Mouse (Mus musculus) forebrain, embryonic 14.5 days (tissue): ENCODE data around the gene Gli2. TPM values are rescaled to one million over a fixed set of nuclear protein-coding genes. Genes with fewer than 3 reads are reported as not detected.
A peak's percentile ranks its signal among the peaks of the same experiment; 100 is the strongest.

Source experiments
- ATAC-seq: fragments of 200-750 bp; cut with Nextera tagmentation; 2 replicates; pipeline ENCODE4 v1.8.0; 2017; ENCODE audit warnings: mild to moderate bottlenecking, moderate library complexity
- DNase-seq: peaks from one replicate; pipeline ENCODE4 v3.0.0-alpha.2; 2015; ENCODE audit warnings: low spot score
- H3K27ac ChIP-seq: fragments of 300-500 bp; sonication (generic); 2 replicates; pipeline ENCODE4 v1.5.1; 2014; ENCODE audit warnings: low read depth, mild to moderate bottlenecking, control low read depth, low read length, moderate library complexity
- H3K27me3 ChIP-seq: fragments of 300-500 bp; sonication (generic); replicated peaks from 2 replicates; pipeline ENCODE4 v1.6.1; 2014; ENCODE audit warnings: low read length, control low read depth, mixed read lengths; ENCODE audit not compliant: control insufficient read depth, insufficient read depth
- H3K36me3 ChIP-seq: fragments of 300-500 bp; sonication (generic); 2 replicates; pipeline ENCODE4 v1.6.1; 2014; ENCODE audit warnings: low read length, control low read depth; ENCODE audit not compliant: control insufficient read depth, insufficient read depth
- H3K4me1 ChIP-seq: fragments of 300-500 bp; sonication (generic); 2 replicates; pipeline ENCODE4 v1.6.1; 2014; ENCODE audit warnings: antibody characterized with exemption, low read length, control low read depth; ENCODE audit not compliant: control insufficient read depth, insufficient read depth
- H3K4me2 ChIP-seq: fragments of 300-500 bp; sonication (generic); 2 replicates; pipeline ENCODE4 v1.6.1; 2014; ENCODE audit warnings: mild to moderate bottlenecking, control low read depth, low read length
- H3K4me3 ChIP-seq: fragments of 300-500 bp; sonication (generic); 2 replicates; pipeline ENCODE4 v1.5.1; 2014; ENCODE audit warnings: low read depth, low read length, control low read depth
- H3K9ac ChIP-seq: fragments of 300-500 bp; sonication (generic); 2 replicates; pipeline ENCODE4 v1.6.1; 2014; ENCODE audit warnings: mild to moderate bottlenecking, low read length, control low read depth, moderate library complexity
- H3K9me3 ChIP-seq: fragments of 300-500 bp; sonication (generic); replicated peaks from 2 replicates; pipeline ENCODE4 v1.6.1; 2016; ENCODE audit warnings: low read length, control low read depth, mixed read lengths; ENCODE audit not compliant: control insufficient read depth
- WGBS: fragments of 180-500 bp; shearing (Covaris S2); extraction: QIAGEN DNeasy Blood & Tissue Kit; methylation state at CpG from one replicate; pipeline ENCODE4 v1.1.7; 2014; 5-methylcytosine and 5-hydroxymethylcytosine counted together
- polyA plus RNA-seq: library from polyadenylated mRNA; unstranded; fragments of >200 nt; fragmentation: Nextera tagmentation; extraction: Ambion mirVana; gene quantifications from 2 replicates; pipeline ENCODE4 v1.2.1, GENCODE M21; 2014

Gli2 gene
- polyA plus RNA-seq, 1 experiment from 2014 or later: 3.3 TPM

DNA sequence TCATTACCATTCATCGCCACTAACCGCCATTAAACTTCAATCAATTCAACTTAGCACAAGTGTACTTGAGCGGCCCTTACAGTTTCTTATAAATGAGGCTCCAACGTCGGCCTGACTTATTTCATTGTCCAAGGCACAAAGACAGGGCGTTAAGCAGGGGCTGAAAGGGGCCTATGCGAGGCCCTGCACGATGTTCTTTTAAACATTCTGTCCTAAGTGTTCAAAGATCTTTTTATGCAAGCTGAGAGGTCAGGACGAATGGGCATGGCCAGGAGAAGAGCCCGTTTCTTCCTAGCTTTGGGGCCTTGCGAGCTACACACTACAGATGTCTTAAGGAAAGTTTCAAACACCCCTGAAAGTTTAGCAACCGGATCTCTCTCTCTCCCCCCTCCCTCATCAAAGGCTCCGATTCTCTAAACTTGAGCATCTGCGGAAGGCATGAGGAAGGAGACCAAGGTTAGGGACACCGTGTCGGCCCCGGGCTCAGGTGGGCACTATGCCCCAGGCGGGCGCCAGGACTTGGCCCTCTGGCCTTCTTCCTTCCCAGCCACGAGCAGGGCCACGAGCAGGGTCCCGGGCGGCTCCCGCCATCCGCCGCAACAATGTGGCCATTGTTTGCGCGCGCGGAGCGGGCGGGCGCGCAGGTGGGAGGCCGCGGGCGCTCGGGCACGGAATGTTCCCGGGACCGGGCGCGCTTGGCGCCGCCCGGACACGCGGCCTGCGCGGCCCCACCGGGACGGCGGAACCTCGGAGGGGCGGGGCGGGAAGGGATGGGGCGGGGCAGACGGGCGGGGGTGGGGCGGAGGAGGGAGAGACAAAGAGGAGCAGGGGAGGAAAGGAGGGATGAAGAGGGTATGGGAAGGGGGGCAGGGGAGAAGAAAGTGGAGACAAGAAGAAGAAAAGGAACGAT, 5.7 kb downstream of the Gli2 start:
- WGBS: under 1% methylated on average over 44 of the region's 61 CpGs
- H3K4me1 ChIP-seq: peaks cover 29% of the 10 kb centered on the region
- H3K27ac ChIP-seq: peak overlapping the region; percentile 91

DNA sequence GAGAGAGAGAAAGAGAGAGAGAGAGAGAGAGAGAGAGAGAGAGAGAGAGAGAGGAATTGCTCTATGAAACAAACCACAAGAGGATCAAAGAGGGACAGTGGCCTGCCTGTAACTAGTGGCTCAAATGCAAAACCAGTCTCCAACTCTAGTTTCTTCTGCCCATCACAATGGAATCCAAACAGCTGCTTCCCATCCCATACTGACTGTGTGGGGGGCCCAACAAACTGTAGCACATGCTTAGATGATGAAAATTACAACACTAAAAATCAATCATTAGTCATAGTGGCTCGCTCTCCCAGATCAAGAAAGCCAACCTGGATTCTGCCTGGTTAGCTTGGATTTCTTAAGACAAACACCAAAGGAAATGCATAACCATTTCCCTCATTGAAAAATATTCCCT, 15.0 kb downstream of the Gli2 start:
- peaks cover 17% of the 10 kb centered on the region for H3K4me1 ChIP-seq
- WGBS: 91% methylated on average over 1 of the region's 1 CpGs
- no peaks in the 10 kb centered on the region for H3K36me3 ChIP-seq
- H3K9ac ChIP-seq: no peak overlapping the region
- no peak overlapping the region for H3K4me2 ChIP-seq
- DNase-seq (no peak), ATAC-seq (no peak)
- H3K9me3 ChIP-seq: no peaks in the 10 kb centered on the region
- H3K27me3 ChIP-seq: no peaks in the 10 kb centered on the region
- H3K27ac ChIP-seq: no peak overlapping the region
- H3K4me3 ChIP-seq: no peak overlapping the region

More for the DNA sequence above, 5.7 kb downstream of the Gli2 start:
- Histone ChIP-seq H3K36me3 (no peaks in the 10 kb centered on the region), H3K9me3 (no peaks in the 10 kb centered on the region), H3K4me3 (peak overlapping the region; percentile 50), H3K4me2 (peak overlapping the region; percentile 93), H3K27me3 (no peaks in the 10 kb centered on the region), H3K9ac (peak overlapping the region; percentile 67)
- ATAC-seq (peak; percentile 54), DNase-seq (peak; percentile 76)

DNA sequence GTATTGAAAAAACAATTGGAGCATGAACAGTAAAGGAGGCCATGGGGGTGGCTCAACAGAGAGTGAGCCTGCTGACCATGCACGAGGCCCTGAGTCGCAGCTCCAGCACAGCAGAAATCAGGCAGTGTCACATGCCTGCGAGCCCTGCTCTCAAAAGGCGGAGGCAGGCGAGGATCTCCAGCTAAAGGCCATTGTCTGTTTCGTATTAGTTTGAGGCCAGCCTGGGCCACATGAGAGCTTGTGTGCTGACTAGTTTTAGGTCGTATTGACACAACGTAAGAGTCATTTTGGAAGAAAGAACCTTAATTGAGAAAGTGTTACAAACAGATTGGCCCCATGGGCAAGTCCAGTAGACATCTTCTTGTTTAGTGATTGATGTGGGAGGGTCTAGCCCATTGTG, 17.5 kb downstream of the Gli2 start:
- Histone ChIP-seq H3K4me3 (no peak overlapping the region), H3K9me3 (no peaks in the 10 kb centered on the region), H3K4me2 (no peak overlapping the region), H3K27ac (no peak overlapping the region), H3K36me3 (no peaks in the 10 kb centered on the region), H3K9ac (no peak overlapping the region), H3K27me3 (no peaks in the 10 kb centered on the region), H3K4me1 (peaks cover 24% of the 10 kb centered on the region)
- WGBS: 58% methylated on average over 8 of the region's 8 CpGs
- ATAC-seq: no peak
- no peak for DNase-seq

DNA sequence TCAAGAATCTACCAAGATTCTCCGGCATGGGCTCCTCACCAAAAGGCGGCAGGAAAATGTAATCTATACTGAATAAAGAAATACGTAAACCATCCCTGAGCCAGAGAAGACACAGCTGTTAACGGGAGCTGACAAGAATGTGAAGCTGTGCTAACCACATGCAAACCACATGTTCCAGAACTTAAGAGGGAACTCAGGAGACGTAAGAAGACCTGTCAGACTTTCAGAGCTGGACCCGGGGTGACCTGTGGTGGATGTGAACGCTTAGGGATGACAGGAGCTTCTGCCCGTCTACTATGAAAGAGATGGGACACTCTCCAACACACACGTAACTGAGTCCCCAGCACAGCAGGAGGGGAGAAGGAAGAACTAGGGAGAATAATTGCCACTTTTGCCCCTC, 18.1 kb downstream of the Gli2 start:
- H3K4me2 ChIP-seq: no peak overlapping the region
- no peaks in the 10 kb centered on the region for H3K27me3 ChIP-seq
- H3K36me3 ChIP-seq: no peaks in the 10 kb centered on the region
- H3K27ac ChIP-seq: no peak overlapping the region
- H3K9me3 ChIP-seq: no peaks in the 10 kb centered on the region
- H3K4me1 ChIP-seq: peaks cover 24% of the 10 kb centered on the region
- H3K9ac ChIP-seq: no peak overlapping the region
- WGBS: 60% methylated on average over 9 of the region's 9 CpGs
- ATAC-seq (no peak), DNase-seq (no peak)
- no peak overlapping the region for H3K4me3 ChIP-seq

DNA sequence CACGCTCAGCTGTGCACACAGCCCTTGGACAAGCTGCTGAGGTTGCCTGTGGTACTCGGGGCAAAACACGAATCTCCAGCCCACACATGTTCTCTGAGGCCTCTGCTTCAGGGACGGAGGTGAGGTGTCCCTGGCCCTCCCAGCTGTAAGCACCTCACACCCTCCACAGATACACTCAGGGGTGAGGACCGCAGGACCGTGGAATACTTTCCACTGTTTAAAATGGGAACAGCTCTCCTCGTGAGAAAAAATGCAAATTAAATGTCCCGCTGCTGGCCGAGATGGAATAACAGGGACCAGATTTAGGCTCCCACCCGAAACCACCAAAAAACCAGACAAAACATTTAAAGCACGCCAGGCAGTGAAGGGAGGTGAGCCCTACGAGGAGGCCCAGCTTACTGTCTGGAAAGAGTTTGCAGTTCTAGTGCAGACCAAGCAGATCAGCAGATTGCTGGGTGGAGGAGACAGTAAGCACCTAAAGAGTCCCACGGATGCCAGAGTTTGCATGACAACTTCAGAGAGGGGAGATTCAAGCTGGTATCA, 19.2 kb downstream of the Gli2 start:
- WGBS: 16% methylated on average over 13 of the region's 13 CpGs
- peak; percentile 13 for ATAC-seq
- peak overlapping the region; percentile 25; the same call in 1 of the 2 replicates for H3K4me2 ChIP-seq
- H3K36me3 ChIP-seq: no peaks in the 10 kb centered on the region
- no peak for DNase-seq
- no peak overlapping the region for H3K4me3 ChIP-seq
- peak overlapping the region; percentile 86 for H3K27ac ChIP-seq
- no peaks in the 10 kb centered on the region for H3K9me3 ChIP-seq
- H3K27me3 ChIP-seq: no peaks in the 10 kb centered on the region
- H3K4me1 ChIP-seq: peaks cover 24% of the 10 kb centered on the region
- H3K9ac ChIP-seq: peak overlapping the region; percentile 8

DNA sequence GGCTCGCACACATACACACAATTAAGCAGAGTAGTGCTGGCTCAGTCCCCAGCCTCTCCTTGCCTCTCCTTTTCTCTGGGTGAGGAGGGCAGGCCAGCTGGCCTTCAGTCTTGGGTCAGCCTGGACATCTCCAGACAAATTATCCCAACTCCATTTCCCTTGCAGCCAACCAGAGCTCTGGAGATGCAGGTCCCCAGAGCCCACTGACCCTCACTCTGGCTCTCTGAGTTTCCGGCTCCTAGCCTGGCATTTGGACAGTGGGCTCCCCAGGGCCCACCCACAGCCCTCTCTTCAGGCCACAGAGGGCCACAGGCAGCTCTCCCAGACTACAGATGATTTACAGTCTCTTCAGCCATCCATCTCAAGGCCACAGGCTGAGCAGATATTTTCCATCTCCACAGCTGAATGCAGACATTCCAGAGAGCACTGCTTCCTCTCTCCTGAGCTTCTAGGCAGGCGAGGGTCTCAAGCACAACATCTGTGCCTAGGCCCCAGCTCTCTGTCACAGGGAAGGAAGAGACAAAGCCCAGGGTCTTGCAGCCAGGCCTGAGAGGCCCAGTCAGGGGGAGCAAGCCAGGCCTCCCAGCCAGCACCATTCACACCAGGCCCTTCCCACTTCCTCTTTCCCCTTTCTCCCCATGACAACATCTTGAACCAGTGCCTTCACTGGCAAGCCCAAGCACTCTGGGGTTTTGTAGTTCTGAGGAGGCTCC, 19.8 kb downstream of the Gli2 start:
- Histone ChIP-seq H3K36me3 (no peaks in the 10 kb centered on the region), H3K4me2 (peak overlapping the region; percentile 25; the same call in 1 of the 2 replicates), H3K9ac (peak overlapping the region; percentile 45), H3K27me3 (no peaks in the 10 kb centered on the region), H3K9me3 (no peaks in the 10 kb centered on the region), H3K27ac (peak overlapping the region; percentile 86), H3K4me1 (peaks cover 24% of the 10 kb centered on the region), H3K4me3 (no peak overlapping the region)
- ATAC-seq: peak; percentile 91
- 23% methylated on average over 3 of the region's 3 CpGs for WGBS
- DNase-seq: peak; percentile 88

DNA sequence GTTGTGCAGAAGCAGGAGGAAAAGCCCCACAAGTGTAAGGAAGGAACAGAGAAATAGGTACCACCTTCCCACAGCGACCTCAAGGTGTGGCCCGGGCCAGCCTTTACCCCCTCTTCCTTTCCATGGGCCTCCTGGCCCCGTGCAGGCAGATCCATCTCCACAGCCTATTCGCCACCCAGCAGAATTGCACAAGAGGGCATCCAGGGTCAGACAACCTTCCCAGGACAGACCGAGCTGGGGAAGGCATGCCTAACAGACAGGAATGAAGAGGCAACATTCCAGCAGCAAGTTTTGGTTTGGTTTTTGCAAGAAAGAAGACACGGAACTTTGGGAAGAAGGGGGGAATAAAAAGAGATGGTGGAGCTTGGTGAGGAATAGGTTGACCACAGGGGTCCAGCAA, 22.2 kb downstream of the Gli2 start:
- Histone ChIP-seq H3K9ac (no peak overlapping the region), H3K9me3 (no peaks in the 10 kb centered on the region), H3K36me3 (no peaks in the 10 kb centered on the region), H3K27ac (no peak overlapping the region), H3K4me2 (no peak overlapping the region), H3K4me1 (peaks cover 27% of the 10 kb centered on the region), H3K27me3 (no peaks in the 10 kb centered on the region), H3K4me3 (no peak overlapping the region)
- DNase-seq (no peak), ATAC-seq (no peak)
- 95% methylated on average over 6 of the region's 6 CpGs for WGBS

DNA sequence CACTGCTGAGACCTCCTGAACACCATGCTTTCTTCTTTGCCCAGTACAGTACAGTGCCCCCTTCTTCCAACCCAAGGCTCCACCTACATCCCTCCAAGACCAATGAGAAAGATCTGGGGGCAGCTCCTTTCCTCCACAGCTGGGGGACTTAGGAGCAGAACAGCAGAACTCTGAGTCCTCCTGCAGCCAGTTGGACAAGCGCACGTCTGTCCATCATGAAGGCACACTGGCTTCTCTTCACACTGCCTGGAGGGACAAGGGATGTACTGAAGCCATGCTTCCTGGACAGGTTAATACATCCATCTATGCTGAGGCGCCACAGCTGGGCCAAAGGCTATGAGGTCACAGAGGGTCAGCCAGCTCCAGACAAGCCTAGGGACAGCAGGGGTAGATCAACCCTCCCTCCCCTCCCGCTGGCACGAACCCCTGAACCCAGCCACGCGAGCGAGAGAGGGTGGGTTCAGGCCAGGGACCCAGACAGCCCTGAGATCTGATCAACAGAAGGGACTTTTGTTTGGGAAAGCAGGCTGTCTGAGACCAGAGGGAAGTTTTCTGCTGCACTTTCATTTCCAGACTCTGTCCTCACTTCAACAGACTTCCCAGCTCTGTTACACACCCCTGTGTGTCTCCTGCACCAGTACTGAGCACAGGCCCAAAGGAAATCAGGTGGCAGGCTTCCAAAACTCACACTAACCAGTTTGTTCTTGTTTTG, 27.6 kb downstream of the Gli2 start:
- H3K9me3 ChIP-seq: no peaks in the 10 kb centered on the region
- 75% methylated on average over 8 of the region's 8 CpGs for WGBS
- H3K4me3 ChIP-seq: no peak overlapping the region
- no peaks in the 10 kb centered on the region for H3K27me3 ChIP-seq
- H3K27ac ChIP-seq: no peak overlapping the region
- no peak overlapping the region for H3K4me2 ChIP-seq
- H3K4me1 ChIP-seq: peaks cover 5% of the 10 kb centered on the region; the same call in 1 of the 2 replicates
- no peaks in the 10 kb centered on the region for H3K36me3 ChIP-seq
- no peak overlapping the region for H3K9ac ChIP-seq
- no peak for ATAC-seq
- no peak for DNase-seq
